Mouse (Mus musculus) neural tube, embryonic 15.5 days (tissue): ENCODE measurements around the gene Teddm2. TPM values are rescaled to one million over a fixed set of nuclear protein-coding genes. Genes with fewer than 3 reads are reported as not detected.
A peak's percentile ranks its signal among the peaks of the same experiment; 100 is the strongest.
"Not testable (repeated sequence)": the region's sequence is repeated elsewhere in the genome, so short reads cannot be mapped to it uniquely, and the experiment has no call there.

Experiments
- ATAC-seq: fragments of 200-750 bp; cut with Nextera tagmentation; 2 replicates; pipeline ENCODE4 v1.8.0; 2017; ENCODE audit warnings: mild to moderate bottlenecking, moderate TSS enrichment, moderate library complexity; ENCODE audit not compliant: low FRiP score
- H3K27ac ChIP-seq: fragments of 300-500 bp; sonication (generic); replicated peaks from 2 replicates; pipeline ENCODE4 v1.5.1; 2015; ENCODE audit warnings: mild to moderate bottlenecking, inconsistent platforms
- H3K27me3 ChIP-seq: fragments of 300-500 bp; sonication (generic); replicated peaks from 2 replicates; pipeline ENCODE4 v1.6.1; 2015; ENCODE audit warnings: inconsistent platforms
- H3K36me3 ChIP-seq: fragments of 300-500 bp; sonication (generic); 2 replicates; pipeline ENCODE4 v1.6.1; 2015; ENCODE audit warnings: inconsistent platforms
- H3K4me1 ChIP-seq: fragments of 300-500 bp; sonication (generic); 2 replicates; pipeline ENCODE4 v1.6.1; 2015; ENCODE audit warnings: inconsistent platforms
- H3K4me2 ChIP-seq: fragments of 300-500 bp; sonication (generic); 2 replicates; pipeline ENCODE4 v1.6.1; 2015; ENCODE audit warnings: inconsistent platforms, mild to moderate bottlenecking, moderate library complexity
- H3K4me3 ChIP-seq: fragments of 300-500 bp; sonication (generic); replicated peaks from 2 replicates; pipeline ENCODE4 v1.5.1; 2015; ENCODE audit warnings: mild to moderate bottlenecking, inconsistent platforms
- H3K9ac ChIP-seq: fragments of 300-500 bp; sonication (generic); replicated peaks from 2 replicates; pipeline ENCODE4 v1.6.1; 2015; ENCODE audit warnings: mild to moderate bottlenecking, inconsistent platforms
- H3K9me3 ChIP-seq: fragments of 300-500 bp; sonication (generic); replicated peaks from 2 replicates; pipeline ENCODE4 v1.6.1; 2016; ENCODE audit warnings: inconsistent platforms
- WGBS: fragments of 180-500 bp; shearing (Covaris S2); methylation state at CpG from one replicate; pipeline ENCODE4 v1.1.7; 2015; ENCODE audit warnings: mixed read lengths; 5-methylcytosine and 5-hydroxymethylcytosine counted together
- polyA plus RNA-seq: library from polyadenylated mRNA; unstranded; fragments of >200 nt; fragmentation: Nextera tagmentation; extraction: Ambion mirVana; gene quantifications from 2 replicates; pipeline ENCODE4 v1.2.1, GENCODE M21; 2015

Gene Teddm2
- polyA plus RNA-seq, 1 experiment from 2014 or later, result 1.5 TPM

DNA sequence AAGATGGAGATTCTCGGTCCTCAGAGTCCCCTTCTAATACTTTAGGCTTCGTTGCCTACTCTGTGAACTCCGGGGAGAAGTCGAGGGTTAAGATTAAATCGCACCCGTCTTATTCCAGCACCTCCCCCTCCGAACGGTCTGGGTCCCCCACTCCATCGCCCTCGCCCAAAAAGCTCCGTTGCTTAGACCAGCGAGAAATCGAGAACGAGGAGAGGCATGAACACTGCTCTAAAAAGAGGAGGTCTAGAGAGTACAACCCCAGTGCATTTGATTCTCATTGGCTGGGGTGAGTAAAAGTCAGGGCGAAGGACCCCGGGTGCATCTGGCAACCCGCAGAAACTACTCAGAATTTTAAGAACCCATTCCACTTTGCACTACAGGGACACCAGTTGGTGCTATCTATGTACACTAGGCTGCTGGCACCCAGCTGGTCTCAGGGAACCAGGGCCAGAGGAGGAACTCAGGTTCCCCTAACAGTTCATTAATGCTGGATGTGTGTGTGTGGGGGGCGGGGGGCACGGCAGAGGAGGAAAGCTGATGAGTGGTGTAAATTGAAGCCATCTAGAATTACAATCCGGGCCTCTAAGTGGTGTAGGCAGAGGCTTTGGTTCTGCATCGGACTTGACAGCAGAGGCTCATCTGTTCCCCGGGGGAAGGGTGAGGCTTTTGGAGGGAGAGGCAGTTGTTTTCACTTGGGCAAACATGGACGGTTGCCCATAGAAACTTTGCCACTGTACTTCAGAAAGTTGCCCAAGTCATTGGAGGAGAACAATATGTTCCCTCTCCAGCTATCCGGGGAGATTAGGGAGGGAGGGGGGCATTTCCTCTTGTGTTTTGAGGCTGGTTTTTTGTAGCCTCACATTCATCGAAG is 1.1 kb upstream of the Teddm2 start:
- Histone ChIP-seq H3K36me3 (peaks cover 32% of the 10 kb centered on the region), H3K9me3 (no peaks in the 10 kb centered on the region), H3K4me3 (peak overlapping the region; percentile 88), H3K9ac (peak overlapping the region; percentile 91), H3K27ac (peak overlapping the region; percentile 97), H3K4me2 (peak overlapping the region; percentile 72), H3K27me3 (no peaks in the 10 kb centered on the region), H3K4me1 (peaks cover 47% of the 10 kb centered on the region)
- ATAC-seq, result no peak
- 1% methylated on average over 25 of the region's 25 CpGs for WGBS

DNA sequence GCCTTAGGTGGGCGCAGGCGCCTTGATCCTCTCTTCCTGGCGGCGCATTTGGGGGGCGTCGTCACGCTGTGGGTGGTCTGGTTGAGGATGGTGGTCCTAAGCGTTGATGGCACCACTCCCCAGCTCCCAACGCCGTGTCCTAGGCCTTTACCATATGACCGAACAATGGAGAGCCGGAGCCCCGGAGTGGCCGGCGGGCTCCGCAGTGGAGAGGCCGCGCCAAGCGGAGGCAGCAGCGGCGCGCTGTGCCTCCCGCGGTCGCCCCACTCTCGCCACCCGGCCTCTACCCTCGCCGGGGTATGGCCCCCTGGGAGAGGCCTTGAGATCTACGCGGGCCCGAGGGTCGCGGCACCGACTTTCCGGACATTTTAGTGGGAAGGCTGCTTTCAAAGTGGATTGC is 353 bp upstream of the Teddm2 start:
- peak overlapping the region; percentile 88 for H3K4me3 ChIP-seq
- H3K27ac ChIP-seq, result peak overlapping the region; percentile 97
- peak overlapping the region; percentile 91 for H3K9ac ChIP-seq
- H3K9me3 ChIP-seq, result no peaks in the 10 kb centered on the region
- under 1% methylated on average over 35 of the region's 36 CpGs for WGBS
- H3K4me1 ChIP-seq, result peaks cover 47% of the 10 kb centered on the region
- no peaks in the 10 kb centered on the region for H3K27me3 ChIP-seq
- peaks cover 25% of the 10 kb centered on the region for H3K36me3 ChIP-seq
- peak overlapping the region; percentile 72 for H3K4me2 ChIP-seq
- peak; percentile 53 for ATAC-seq

DNA sequence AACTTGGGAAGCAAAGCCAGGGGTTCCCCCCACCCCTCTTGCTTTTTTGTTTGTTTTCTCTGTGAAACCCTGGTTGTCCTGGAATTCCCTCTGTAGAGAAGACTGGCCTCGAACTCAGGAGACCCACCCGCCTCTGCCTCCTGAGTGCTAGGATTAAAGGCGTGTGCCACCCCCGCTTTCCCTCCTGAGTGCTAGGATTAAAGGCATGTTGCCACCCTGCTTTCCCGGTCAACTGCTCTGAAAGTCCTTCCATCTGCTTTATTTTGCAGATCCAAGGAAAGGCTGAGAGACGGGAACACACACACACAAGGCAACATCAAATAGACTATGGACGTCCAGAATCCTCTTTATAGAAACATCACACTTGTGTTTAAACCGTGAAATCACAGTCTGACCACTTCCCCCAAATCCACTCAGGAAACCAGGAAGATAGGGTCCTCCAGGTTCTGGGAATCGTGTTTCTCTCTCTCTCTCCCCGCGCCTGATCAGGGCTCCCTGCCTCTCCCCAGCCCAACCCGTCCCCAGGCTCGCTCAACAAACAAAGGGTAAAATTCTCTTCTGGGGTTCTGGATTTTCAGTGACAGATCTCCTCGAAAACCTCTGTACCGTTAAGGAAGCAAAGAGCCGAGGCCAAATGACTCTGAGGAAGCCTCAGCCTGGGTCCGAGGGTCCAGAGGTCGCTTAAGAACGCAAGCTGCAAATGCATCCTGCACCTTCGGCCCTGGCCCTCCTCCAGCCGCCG is 868 bp downstream of the Teddm2 start:
- Histone ChIP-seq H3K27me3 (no peaks in the 10 kb centered on the region), H3K9me3 (no peaks in the 10 kb centered on the region), H3K9ac (peak overlapping the region; percentile 91), H3K4me1 (peaks cover 57% of the 10 kb centered on the region), H3K4me3 (peak overlapping the region; percentile 88), H3K4me2 (peak overlapping the region; percentile 72), H3K36me3 (peaks cover 13% of the 10 kb centered on the region), H3K27ac (peak overlapping the region; percentile 97)
- ATAC-seq, result peak; percentile 64
- 14% methylated on average over 22 of the region's 22 CpGs for whole genome bisulfite sequencing

DNA sequence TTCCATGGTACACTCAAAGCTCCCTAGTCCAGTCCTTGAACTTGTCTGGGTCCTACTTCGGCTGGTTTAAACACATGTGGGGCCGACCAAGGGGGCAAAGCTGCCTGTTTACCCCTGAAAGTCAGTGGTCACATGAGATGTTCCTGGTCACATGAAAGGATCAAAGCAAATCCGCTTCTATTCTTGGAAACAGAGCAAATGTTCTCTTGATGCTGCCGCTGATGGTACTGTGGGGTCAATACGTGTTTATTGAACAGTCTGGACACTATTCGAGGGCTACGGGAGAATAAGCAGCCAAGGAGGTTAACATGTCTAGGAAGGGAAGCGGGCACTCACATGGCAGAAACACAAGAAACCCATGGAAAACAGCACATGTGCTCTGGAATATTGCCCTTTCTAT is 2.8 kb downstream of the Teddm2 start:
- H3K9me3 ChIP-seq, result no peaks in the 10 kb centered on the region
- H3K36me3 ChIP-seq, result no peaks in the 10 kb centered on the region
- ATAC-seq, result no peak
- H3K4me1 ChIP-seq, result peaks cover 39% of the 10 kb centered on the region
- WGBS, result 89% methylated on average over 8 of the region's 8 CpGs
- H3K9ac ChIP-seq, result no peak overlapping the region
- H3K4me2 ChIP-seq, result no peak overlapping the region
- H3K27me3 ChIP-seq, result no peaks in the 10 kb centered on the region
- no peak overlapping the region for H3K27ac ChIP-seq
- no peak overlapping the region for H3K4me3 ChIP-seq

DNA sequence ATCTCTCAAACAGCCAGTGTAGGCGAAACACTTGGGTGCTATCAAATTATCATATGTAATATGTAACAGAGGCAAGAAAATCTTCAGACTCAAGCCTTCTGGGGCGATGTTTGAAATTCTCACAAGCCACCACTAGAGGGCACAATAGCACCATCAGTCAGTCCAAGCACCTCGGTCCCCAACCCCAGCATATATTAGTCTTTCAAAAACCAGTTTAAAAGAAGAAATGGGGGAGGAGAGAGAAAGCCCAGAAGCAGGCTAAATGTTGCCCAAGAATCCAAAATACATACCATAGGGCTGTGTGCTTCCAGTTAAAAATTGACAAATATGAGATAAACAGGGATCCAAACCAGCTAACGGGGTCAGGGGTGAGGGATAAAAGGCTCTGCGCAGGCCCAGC is 5.0 kb downstream of the Teddm2 start:
- WGBS, result 37% methylated on average over 5 of the region's 5 CpGs
- H3K4me3 ChIP-seq, result no peak overlapping the region
- H3K27me3 ChIP-seq, result no peaks in the 10 kb centered on the region
- no peaks in the 10 kb centered on the region for H3K36me3 ChIP-seq
- no peak overlapping the region for H3K9ac ChIP-seq
- no peaks in the 10 kb centered on the region for H3K9me3 ChIP-seq
- H3K27ac ChIP-seq, result no peak overlapping the region
- no peak for ATAC-seq
- H3K4me2 ChIP-seq, result no peak overlapping the region
- H3K4me1 ChIP-seq, result peaks cover 27% of the 10 kb centered on the region

DNA sequence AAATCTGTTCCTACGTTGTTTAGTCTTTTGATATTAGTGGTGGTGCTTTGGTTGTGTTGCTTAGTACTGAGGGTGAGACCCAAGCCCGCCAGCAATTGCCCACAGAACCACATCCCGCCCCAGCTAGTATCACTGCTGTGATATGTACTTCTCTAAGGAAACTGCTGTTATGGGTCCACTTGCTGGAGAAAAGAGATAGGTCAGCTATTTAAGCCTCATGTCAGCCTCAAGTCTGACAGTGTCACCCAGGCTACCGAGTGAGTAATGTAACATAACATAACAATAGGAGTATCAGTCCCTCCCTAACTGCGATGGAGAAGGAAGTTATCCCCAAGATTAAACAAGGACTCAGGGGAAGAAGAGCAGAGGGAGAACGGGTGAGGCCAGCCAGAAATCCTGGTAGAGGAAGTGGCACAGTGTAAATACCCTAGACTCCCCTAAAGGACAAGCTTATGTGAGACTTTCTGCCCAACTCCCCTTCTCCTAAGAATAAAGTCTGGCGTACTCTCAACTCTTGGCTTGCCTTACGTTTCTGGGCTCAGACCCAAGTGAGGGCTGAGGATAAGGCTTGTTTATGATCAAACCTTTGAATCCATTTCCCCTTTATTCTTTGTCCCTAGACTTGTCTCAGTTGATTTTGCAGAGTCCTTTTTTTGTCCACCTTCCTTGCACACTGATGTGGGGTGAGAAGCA is 5.7 kb downstream of the Teddm2 start:
- H3K27ac ChIP-seq, result no peak overlapping the region
- no peaks in the 10 kb centered on the region for H3K9me3 ChIP-seq
- ATAC-seq, result no peak
- H3K4me1 ChIP-seq, result peaks cover 27% of the 10 kb centered on the region
- no peaks in the 10 kb centered on the region for H3K36me3 ChIP-seq
- H3K27me3 ChIP-seq, result no peaks in the 10 kb centered on the region
- no peak overlapping the region for H3K4me2 ChIP-seq
- WGBS, result 58% methylated on average over 8 of the region's 8 CpGs
- no peak overlapping the region for H3K4me3 ChIP-seq
- H3K9ac ChIP-seq, result no peak overlapping the region

DNA sequence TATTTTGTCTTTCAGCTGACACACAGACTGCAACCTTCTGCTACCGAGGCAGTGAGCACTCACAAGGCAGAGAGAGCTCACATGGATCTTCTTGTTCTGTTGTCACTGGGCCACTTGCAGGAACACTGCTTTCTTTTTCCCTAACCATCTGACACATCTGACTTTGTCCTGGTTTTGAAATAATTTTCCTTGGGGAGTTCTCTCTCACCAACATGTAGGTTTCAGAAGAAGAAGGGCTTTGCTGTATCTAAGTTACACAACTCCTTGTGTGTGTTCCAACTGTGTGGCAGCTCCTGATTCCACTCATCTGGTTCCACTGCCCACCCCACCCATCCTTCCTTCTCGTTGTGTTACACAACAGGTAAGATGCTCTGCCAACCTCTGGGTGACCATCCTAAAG is 6.3 kb downstream of the Teddm2 start:
- H3K27me3 ChIP-seq, result no peaks in the 10 kb centered on the region
- 76% methylated on average over 2 of the region's 2 CpGs for WGBS
- ATAC-seq, result no peak

DNA sequence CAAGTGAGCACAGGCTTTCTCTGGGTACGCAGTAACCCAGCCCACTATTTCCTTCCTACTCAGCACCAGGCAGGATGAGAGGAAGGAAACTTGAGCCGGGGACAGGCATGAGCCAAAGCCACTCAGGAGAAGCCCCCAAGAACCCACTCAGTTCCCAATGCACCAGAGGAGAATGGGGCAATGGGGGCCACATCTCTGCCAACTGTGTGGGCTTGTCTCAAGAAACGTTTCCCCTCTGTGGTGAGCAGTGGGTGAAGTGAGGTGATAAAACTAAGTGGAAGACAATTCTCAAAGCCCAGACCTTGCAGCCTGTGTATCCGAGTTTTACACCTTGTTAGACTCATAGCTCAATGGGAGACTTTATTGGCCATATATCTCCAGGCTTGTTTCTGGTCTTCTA is 8.6 kb downstream of the Teddm2 start, which contains the start of gene Teddm1a:
Gene Teddm1a (plus strand): TSS at position 301 of the 400 bp plus-strand sequence.
- no peak within 1 kb of the TSS for H3K4me2 ChIP-seq
- ATAC-seq, result no peak
- H3K27me3 ChIP-seq, result no peaks in the 10 kb centered on the region
- no peak within 1 kb of the TSS for H3K27ac ChIP-seq
- 60% methylated on average over 4 of the region's 4 CpGs for WGBS
- no peaks in the 10 kb centered on the region for H3K36me3 ChIP-seq
- H3K4me1 ChIP-seq, result peaks cover 11% of the 10 kb centered on the region
- no peak within 1 kb of the TSS for H3K4me3 ChIP-seq
- H3K9ac ChIP-seq, result no peak within 1 kb of the TSS
- H3K9me3 ChIP-seq, result no peaks in the 10 kb centered on the region

More for the DNA sequence above, 6.3 kb downstream of the Teddm2 start:
- no peak overlapping the region for H3K27ac ChIP-seq
- no peak overlapping the region for H3K4me3 ChIP-seq
- no peaks in the 10 kb centered on the region for H3K9me3 ChIP-seq
- no peak overlapping the region for H3K9ac ChIP-seq
- H3K4me1 ChIP-seq, result peaks cover 21% of the 10 kb centered on the region
- no peak overlapping the region for H3K4me2 ChIP-seq
- no peaks in the 10 kb centered on the region for H3K36me3 ChIP-seq

DNA sequence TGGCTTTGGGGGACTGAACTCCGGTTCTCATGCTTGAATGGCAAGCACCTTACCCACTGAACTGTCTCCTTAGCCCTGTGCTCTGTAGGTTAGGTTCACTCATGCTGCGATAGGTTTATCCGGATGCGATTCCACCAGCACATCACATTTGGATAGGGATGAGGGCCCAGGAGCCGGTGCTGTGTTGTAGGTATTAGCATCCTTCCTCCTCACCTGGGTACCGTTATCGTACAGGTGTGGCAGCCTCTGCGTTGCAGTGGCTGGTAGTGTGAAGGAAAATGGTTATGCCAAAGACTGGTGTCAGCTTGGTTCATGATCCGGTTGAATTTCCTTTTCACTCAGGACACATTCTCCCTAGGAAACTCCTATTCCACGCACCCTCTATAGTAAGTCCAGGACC is 9.9 kb downstream of the Teddm2 start:
- Histone ChIP-seq H3K4me2 (no peak overlapping the region), H3K27ac (no peak overlapping the region), H3K4me3 (no peak overlapping the region), H3K27me3 (no peaks in the 10 kb centered on the region), H3K4me1 (peaks cover 12% of the 10 kb centered on the region), H3K9me3 (no peaks in the 10 kb centered on the region), H3K9ac (no peak overlapping the region), H3K36me3 (no peaks in the 10 kb centered on the region)
- 94% methylated on average over 10 of the region's 10 CpGs for WGBS
- ATAC-seq, result no peak

DNA sequence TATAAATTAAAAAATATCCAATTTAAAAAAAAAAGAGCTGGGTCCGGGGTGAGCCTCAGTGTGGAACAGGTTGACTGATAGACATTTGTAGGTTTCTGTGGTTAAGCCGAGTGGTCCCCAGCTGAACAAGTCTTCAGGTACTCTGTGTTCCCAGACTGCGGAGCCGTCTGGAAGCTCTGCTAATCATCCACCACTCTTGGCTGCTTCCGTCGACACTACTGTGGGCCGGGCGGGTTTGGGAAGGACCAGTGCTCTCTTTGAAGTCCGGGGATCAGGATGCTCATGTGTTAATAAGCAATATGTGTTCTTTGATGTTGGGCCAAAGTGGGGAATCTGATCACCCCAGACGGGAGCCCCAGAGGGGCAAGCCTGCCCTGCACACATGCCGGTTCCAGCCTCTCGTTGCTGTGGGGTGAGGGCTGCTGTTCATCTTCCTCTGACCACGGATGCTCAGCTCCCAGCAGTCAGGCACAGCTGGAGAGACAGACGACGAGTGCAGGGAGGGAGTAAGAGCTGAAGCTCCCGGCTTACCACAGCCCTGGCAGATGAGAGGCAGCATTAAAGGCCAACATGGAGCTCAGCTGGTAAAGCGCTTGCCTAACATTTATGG is 13.9 kb downstream of the Teddm2 start:
- WGBS, result 45% methylated on average over 17 of the region's 17 CpGs
- Histone ChIP-seq H3K9ac (no peak overlapping the region), H3K27ac (no peak overlapping the region), H3K36me3 (no peaks in the 10 kb centered on the region), H3K4me2 (no peak overlapping the region), H3K27me3 (no peaks in the 10 kb centered on the region), H3K4me1 (0 out of 2 replicates have a peak, but pooled peaks cover 3% of the 10 kb centered on the region), H3K9me3 (no peaks in the 10 kb centered on the region), H3K4me3 (no peak overlapping the region)
- ATAC-seq, result no peak

DNA sequence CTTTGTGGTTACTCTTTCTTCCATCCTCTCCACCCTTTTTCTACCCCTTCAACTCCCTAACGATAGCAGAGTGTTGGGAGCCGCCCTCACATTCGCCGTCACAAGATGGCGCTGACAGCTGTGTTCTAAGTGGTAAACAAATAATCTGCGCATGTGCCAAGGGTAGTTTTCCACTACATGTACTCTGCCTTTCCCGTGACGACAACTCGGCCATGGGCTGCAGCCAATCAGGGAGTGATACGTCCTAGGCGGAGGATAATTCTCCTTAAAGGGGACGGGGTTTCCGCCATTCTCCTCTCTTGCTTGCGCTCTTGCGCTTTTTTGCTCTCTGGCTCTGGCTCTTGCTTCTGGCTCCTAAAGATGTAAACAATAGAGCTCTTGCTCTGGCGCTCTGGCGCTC is 19.6 kb downstream of the Teddm2 start:
- not testable (repeated sequence) for ATAC-seq, H3K9me3 ChIP-seq, H3K36me3 ChIP-seq, H3K4me2 ChIP-seq, H3K27me3 ChIP-seq, H3K9ac ChIP-seq, H3K4me1 ChIP-seq, H3K27ac ChIP-seq, H3K4me3 ChIP-seq
- 96% methylated on average over 17 of the region's 17 CpGs for WGBS
